Mouse (Mus musculus) frontal cortex, postnatal 14 days (tissue): Measurements from ENCODE around the gene Anxa2.

ENCODE experiments used
- DNase-seq, 2 experiments: peaks; one replicate each; pipeline ENCODE4 v3.0.0; 2022; ENCODE audit warnings: low spot score in 2 of 2

Anxa2 gene

DNA sequence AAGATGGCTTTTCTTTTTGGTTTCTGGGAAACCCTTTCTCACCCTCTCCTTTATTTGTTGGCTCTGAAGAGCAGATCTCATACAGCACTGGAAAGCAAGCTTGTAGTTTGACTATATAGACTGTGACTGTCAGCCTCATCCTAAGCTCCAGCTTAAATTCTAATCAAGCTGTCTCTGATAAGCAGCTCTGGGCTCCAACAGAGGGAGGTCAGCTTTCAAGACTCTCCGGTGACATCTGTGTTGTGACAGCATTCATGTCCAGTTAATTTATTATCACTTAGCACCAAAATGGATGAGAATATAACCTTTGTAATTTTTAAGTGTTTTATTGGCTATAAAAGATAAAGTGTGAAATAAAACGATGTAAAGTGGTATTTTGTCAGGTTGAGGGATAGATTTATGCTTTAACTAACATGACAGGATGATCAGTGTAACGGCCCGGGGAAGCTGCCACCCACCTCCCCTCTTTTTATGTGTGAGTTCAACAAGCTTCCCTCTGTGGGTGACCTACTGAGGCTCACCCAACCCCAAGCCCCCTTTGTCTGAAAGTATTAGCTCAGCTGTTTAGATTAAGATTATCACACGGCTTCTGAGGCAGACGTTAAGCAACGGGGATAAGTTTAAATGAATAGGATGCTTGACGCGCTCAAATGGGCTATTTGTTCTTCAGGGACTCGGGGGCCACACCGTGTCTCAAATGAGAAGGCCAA is 58.6 kb downstream of the Anxa2 start:
- no peak for DNase-seq

DNA sequence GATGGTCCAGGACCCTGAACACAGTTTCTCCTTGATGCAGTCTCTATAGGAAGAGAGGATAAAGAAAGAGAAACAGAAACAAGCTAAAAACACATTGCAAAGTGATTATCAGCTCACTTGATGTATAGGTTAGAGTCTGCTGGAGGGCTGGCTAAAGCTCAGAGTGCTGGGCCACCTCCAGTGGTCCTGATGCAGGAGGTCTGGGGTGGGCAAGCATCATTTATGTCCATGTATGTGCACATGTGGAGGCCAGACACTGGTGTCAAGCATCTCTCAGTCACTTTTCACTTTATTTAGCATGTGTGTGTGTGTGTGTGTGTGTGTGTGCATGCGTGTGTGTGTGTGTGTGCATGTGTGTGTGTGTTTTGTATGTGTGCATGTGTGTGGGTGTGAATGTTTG is 59.3 kb downstream of the Anxa2 start:
- DNase-seq = no peak

GRCm38 (mm10) chr9:69514206-69514605 is 60.8 kb downstream of the Anxa2 start:
- no peak for DNase-seq

DNA sequence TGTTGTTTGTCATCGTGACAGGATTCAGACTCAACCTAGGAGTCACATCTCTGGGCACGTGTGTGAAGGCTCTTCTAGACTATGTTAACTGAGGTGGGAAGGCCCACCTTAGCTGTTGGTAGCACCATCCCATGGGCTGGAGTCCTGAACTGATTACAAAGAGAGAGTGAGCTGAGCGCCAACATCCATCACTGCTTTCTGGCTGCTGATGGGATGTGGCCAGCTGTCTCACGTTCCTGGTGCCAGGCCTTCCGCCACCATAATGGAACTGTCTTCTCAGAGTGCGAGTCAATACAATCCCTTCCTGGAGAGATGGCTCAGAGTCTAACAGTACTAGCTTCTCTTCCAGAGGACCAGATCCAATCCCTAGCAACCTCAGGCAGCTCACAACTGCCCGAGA is 62.0 kb downstream of the Anxa2 start:
- DNase-seq = no peak

DNA sequence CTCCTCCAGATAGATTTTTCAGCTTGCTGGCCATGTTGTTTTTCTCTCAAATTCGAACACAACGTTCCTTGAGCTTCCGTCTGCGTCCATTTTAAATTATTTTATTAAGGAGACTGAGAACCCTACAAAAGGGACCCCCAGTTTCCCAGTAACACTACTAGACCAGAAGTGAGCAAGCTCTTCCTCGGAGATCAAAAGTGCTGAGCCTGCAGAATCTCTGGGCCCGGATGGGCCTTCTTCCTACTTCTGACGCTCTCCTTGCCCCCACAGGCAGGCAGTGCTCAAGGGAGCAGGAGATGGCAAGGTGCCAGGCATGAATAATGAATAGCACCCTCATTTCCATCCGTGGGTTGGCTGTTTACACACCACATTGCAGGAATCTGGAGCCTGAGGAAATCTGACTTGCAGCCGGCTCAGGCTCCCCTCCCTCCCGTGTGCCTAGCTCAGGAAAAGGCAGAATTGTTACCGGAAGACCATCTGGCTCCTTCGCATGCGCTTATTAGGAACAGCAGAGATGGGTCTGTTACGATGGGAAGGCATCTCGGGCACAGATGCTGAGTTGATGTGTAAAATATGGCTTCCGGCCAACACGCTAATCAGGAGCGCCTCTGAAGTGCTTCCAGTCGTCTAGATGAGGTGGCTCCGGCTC is 64.1 kb downstream of the Anxa2 start:
- DNase-seq = peak; percentile 61 to 65
